Mouse (Mus musculus) heart, embryonic 10.5 days (tissue): Measurements from ENCODE around the gene Apbb1. TPM values are rescaled to one million over a fixed set of nuclear protein-coding genes. Genes with fewer than 3 reads are reported as not detected.

Experiments
- DNase-seq: peaks from one replicate; pipeline ENCODE4 v3.0.0-alpha.2; 2017; ENCODE audit warnings: low spot score
- H3K27ac ChIP-seq: fragments of 300-500 bp; sonication (generic); 2 replicates; pipeline ENCODE4 v1.5.1; 2016; ENCODE audit warnings: mild to moderate bottlenecking
- H3K27me3 ChIP-seq: fragments of 300-500 bp; sonication (generic); 2 replicates; pipeline ENCODE4 v1.6.1; 2016; ENCODE audit warnings: mild to moderate bottlenecking; ENCODE audit not compliant: poor library complexity, insufficient read depth, severe bottlenecking
- H3K36me3 ChIP-seq: fragments of 300-500 bp; sonication (generic); 2 replicates; pipeline ENCODE4 v1.6.1; 2016; ENCODE audit warnings: mild to moderate bottlenecking, moderate library complexity
- H3K4me1 ChIP-seq: fragments of 300-500 bp; sonication (generic); 2 replicates; pipeline ENCODE4 v1.6.1; 2016; ENCODE audit warnings: mild to moderate bottlenecking
- H3K4me3 ChIP-seq: fragments of 300-500 bp; sonication (generic); 2 replicates; pipeline ENCODE4 v1.5.1; 2016; ENCODE audit warnings: mild to moderate bottlenecking, moderate library complexity
- H3K9me3 ChIP-seq: fragments of 300-500 bp; sonication (generic); 2 replicates; pipeline ENCODE4 v1.6.1; 2016; ENCODE audit warnings: mild to moderate bottlenecking, moderate library complexity
- WGBS: fragments of 180-500 bp; shearing (Covaris S2); methylation state at CpG from one replicate; pipeline ENCODE4 v1.1.7; 2016; 5-methylcytosine and 5-hydroxymethylcytosine counted together
- polyA plus RNA-seq: library from polyadenylated mRNA; unstranded; fragments of >200 nt; fragmentation: Nextera tagmentation; extraction: Ambion mirVana; gene quantifications from 2 replicates; pipeline ENCODE4 v1.2.1, GENCODE M21; 2016

Gene Apbb1
- polyA plus RNA-seq, 1 experiment from 2014 or later = 70.6 TPM

DNA sequence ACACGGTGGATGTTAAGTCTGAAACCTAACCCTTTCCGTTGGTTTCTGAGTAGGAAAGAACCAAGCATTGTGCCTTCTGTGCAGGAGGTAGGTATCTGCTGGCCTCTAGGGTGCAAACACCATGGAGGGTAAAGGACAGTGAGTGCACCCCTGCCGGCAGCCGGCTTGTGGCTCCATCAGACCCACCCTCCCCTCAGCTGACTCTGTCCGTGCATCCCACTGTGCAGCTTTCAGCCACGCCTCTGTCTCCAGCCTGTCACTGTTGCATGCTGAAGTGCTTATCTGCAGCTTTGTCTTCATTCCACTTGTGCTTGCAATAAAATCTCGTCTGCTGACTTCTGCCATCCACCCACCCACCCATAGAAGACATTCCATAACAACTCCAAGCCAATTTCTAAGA is 8.6 kb upstream of the Apbb1 start:
- H3K9me3 ChIP-seq = no peaks in the 10 kb centered on the region
- DNase-seq = no peak
- WGBS = 21% methylated on average over 7 of the region's 7 CpGs
- no peaks in the 10 kb centered on the region for H3K27me3 ChIP-seq
- no peaks in the 10 kb centered on the region for H3K36me3 ChIP-seq
- H3K4me1 ChIP-seq = peaks cover 5% of the 10 kb centered on the region; the same call in 1 of the 2 replicates
- no peak overlapping the region for H3K27ac ChIP-seq
- no peak overlapping the region for H3K4me3 ChIP-seq

DNA sequence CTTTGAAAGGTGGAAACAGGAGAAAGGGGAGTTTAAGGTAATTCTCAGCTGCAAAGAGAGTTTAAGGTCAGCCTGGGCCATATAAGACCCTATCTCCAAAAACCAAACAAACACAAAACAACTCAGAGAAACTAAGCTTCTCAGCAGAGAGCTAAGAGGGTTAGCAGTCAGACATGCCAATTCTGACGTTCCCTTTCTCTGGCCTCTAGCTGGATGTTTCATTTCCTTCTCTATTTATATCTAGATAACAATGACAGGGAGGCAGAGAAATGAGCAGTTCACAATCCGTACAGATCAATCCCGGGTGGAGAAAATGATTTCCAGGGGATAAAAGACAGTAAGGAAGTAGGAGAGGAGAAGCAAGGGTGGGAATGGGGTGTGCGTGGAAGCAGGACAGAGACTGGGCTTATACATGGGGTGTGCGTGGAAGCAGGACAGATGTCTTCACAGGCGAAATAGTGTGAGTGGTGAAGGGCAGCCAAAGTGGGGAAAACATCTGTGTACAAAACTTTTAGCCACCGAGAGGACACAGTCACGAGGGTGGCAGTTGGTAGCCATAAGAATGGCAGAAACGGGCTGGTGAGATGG is 7.0 kb upstream of the Apbb1 start:
- Histone ChIP-seq H3K9me3 (no peaks in the 10 kb centered on the region), H3K27me3 (no peaks in the 10 kb centered on the region), H3K4me1 (peaks cover 5% of the 10 kb centered on the region; the same call in 1 of the 2 replicates), H3K36me3 (no peaks in the 10 kb centered on the region), H3K27ac (no peak overlapping the region), H3K4me3 (no peak overlapping the region)
- no peak for DNase-seq
- 71% methylated on average over 9 of the region's 9 CpGs for WGBS

DNA sequence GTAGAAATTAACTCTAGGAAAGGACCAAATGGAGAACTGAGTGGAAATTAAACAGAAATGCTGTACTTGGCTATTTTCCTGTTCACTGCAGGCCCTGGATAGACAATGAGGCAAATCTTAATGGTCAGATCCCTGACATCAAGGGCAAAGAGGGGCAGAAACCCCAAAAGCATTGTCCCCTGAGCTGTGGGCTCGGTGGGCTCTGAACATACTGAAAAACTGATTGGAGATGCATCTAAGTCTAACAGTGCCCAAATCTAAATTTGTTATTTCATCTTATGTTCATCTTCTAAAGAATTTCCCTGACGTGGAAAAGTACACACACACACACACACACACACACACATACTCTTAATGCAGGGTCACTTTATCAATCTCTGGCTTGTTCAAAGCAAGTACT is 506 bp upstream of the Apbb1 start:
- 77% methylated on average over 2 of the region's 2 CpGs for WGBS
- Histone ChIP-seq H3K9me3 (no peaks in the 10 kb centered on the region), H3K27ac (peak overlapping the region; percentile 91), H3K36me3 (no peaks in the 10 kb centered on the region), H3K27me3 (no peaks in the 10 kb centered on the region), H3K4me3 (peak overlapping the region; percentile 87), H3K4me1 (peaks cover 9% of the 10 kb centered on the region)
- no peak for DNase-seq

DNA sequence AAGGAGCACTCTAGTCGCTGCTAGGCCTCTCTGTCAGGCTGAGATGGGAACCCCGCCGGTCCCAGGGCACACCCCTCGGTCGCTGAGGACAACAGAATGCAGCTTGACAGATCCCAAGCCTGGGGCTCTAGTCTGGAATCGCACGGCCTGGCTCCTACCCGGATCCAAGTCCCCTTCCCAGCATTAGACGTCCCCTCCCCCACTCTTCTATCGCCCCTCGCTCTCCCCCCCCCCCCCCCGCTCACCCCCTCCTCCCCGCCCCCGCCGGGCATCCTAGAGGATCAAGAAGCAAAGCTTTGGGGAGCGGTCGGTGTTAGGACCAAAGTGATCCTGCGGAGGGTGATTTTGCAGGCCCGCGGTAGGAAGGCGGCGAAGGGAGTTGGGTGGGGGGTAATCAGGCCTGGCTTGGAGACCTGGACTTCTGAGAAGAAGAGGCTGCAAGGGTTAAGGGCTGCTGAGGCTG is 795 bp downstream of the Apbb1 start:
- Histone ChIP-seq H3K4me3 (peak overlapping the region; percentile 87), H3K27me3 (no peaks in the 10 kb centered on the region), H3K27ac (peak overlapping the region; percentile 91), H3K36me3 (no peaks in the 10 kb centered on the region), H3K9me3 (no peaks in the 10 kb centered on the region), H3K4me1 (peaks cover 16% of the 10 kb centered on the region)
- WGBS = 0% methylated on average over 19 of the region's 22 CpGs
- no peak for DNase-seq

DNA sequence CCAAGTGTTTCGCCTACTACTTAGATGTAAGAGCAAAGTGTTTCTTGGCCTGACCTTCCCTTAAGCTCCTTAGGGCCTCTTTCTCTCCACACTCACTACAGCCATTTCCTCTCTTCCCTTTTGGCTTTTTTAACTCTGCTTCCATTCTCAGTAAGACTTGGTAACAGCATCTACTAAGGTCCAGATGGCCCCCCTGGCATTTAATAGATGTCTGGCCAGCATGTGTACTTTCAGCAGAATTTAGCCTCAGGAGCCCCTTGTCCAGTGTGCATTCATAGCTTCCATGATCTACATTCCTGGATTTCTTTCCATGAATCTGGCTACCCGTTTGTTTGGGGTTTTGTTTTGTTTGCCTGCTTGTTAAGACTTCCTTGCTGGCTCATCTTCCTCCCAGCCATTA is 3.0 kb downstream of the Apbb1 start:
- Histone ChIP-seq H3K36me3 (peaks cover 12% of the 10 kb centered on the region), H3K9me3 (no peaks in the 10 kb centered on the region), H3K4me1 (peaks cover 23% of the 10 kb centered on the region), H3K27ac (no peak overlapping the region), H3K27me3 (no peaks in the 10 kb centered on the region), H3K4me3 (no peak overlapping the region)
- whole genome bisulfite sequencing = 83% methylated on average over 2 of the region's 2 CpGs
- DNase-seq = no peak

DNA sequence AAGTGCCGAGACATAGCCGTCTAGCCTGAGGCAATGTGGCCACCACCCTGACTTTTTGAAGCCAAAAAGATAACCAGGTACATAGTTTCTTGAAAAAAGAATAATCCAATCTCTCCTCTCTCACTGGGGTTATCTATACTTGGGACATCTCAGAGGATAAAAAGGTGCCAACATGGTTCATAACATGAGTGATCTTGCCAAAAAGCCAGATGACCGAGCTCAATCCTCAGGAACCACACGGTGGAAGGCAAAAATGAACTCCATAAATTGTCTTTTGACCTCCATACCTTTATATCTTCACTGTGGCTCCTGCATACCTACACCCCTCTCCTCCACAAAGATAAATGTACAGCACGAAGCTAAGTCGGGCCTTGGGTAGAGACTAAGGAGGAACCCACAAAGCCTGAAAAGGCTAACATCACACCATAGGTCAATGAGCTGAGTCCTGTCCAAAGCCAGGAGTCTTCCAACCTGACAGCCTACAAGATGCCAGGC is 4.0 kb downstream of the Apbb1 start:
- H3K27ac ChIP-seq = no peak overlapping the region

DNA sequence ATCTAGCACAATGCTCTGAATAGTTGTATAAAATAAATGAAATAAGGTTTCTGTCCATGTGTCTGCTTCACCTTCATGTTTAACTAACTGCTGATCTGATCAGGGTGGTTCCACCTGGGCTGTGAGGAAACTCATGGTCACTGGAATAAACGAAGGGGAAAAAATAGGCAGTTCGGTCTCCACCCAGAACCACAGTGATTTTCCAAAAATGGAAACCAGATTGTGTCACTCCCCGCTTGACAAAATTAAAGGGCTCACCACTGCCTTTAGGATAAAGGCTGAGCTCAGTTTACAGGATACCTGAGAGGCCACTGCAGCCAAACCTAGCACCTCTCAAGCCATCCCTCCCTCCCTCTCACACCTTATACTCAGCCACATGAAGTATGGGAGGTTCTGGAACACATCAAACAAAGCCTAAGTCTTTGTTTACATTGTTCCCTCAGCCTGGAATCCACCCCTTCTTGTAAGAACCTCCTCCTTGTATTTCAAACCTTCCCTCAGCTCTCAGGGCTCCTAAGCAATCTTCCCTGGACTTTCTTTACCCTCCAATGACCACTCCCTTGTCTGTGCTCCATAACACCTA is 5.2 kb downstream of the Apbb1 start:
- 48% methylated on average over 3 of the region's 3 CpGs for WGBS
- no peak for DNase-seq
- peaks cover 19% of the 10 kb centered on the region for H3K36me3 ChIP-seq
- no peaks in the 10 kb centered on the region for H3K27me3 ChIP-seq
- peaks cover 17% of the 10 kb centered on the region for H3K4me1 ChIP-seq
- no peaks in the 10 kb centered on the region for H3K9me3 ChIP-seq
- no peak overlapping the region for H3K4me3 ChIP-seq
- no peak overlapping the region for H3K27ac ChIP-seq

More for the DNA sequence above, 4.0 kb downstream of the Apbb1 start:
- no peak for DNase-seq
- WGBS = 87% methylated on average over 6 of the region's 6 CpGs
- peaks cover 23% of the 10 kb centered on the region for H3K4me1 ChIP-seq
- no peak overlapping the region for H3K4me3 ChIP-seq
- no peaks in the 10 kb centered on the region for H3K27me3 ChIP-seq
- H3K36me3 ChIP-seq = peaks cover 19% of the 10 kb centered on the region
- H3K9me3 ChIP-seq = no peaks in the 10 kb centered on the region

DNA sequence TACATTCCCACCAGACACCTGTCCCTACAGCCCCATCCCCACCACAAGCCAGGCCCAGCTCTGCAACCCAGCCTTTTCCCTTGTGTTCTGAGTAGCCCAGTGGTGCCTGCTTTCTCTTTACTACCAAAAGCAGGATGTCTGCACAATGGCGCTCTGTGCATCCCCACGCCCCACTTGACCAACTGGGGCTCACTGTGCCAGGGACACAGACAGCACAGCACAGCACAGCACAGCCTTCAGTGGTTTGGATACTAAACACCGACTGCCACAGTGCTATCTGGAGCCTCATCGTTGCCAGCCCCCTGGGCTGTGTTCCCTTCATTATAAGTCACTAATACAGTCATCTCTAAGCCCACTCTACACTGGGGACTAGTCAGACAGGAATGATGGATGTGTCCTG is 6.9 kb downstream of the Apbb1 start:
- Histone ChIP-seq H3K9me3 (no peaks in the 10 kb centered on the region), H3K36me3 (peaks cover 19% of the 10 kb centered on the region), H3K4me3 (no peak overlapping the region), H3K4me1 (peaks cover 32% of the 10 kb centered on the region), H3K27ac (no peak overlapping the region), H3K27me3 (no peaks in the 10 kb centered on the region)
- 72% methylated on average over 4 of the region's 4 CpGs for WGBS
- no peak for DNase-seq

DNA sequence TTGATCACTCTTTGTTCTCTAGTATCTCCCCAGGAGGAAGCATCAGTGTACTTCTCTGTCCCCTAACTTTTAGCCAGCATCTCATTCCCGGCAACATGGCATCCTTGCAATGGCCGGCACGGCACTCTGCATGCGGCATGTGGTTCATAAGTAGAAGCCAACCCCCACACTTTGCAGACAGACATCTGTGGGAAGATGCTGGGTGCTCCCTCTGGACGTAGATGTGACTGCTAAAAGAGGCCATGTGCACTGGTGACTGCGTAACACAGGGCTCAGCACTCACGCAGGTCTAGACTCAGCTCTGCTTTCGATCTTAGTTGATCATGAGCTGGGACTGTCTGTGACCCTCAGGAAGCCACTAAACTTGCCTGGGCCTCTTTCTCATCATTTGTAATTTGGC is 8.5 kb downstream of the Apbb1 start:
- Histone ChIP-seq H3K27ac (no peak overlapping the region), H3K27me3 (no peaks in the 10 kb centered on the region), H3K4me1 (peaks cover 44% of the 10 kb centered on the region), H3K36me3 (peaks cover 19% of the 10 kb centered on the region), H3K9me3 (no peaks in the 10 kb centered on the region), H3K4me3 (no peak overlapping the region)
- no peak for DNase-seq
- 91% methylated on average over 8 of the region's 8 CpGs for WGBS

DNA sequence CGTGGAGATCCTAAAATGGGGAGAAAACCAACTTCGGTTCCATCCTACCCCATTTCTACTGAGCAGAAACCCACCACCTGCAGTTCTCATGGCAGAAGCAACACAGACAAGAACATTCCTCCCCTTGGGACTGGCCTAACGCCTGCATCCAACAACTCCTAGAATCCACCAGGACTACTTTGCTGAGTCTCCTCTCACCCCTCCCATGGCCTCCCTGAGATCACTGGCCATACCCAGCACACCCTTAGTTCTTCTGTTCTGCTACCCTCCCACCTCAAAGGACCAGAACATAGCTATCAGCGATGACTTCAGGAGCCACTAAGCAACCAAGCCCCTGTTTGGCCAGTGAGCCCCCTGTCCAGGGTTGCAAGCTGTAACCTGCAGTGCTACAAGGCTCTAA is 10.7 kb downstream of the Apbb1 start:
- peaks cover 39% of the 10 kb centered on the region for H3K36me3 ChIP-seq

DNA sequence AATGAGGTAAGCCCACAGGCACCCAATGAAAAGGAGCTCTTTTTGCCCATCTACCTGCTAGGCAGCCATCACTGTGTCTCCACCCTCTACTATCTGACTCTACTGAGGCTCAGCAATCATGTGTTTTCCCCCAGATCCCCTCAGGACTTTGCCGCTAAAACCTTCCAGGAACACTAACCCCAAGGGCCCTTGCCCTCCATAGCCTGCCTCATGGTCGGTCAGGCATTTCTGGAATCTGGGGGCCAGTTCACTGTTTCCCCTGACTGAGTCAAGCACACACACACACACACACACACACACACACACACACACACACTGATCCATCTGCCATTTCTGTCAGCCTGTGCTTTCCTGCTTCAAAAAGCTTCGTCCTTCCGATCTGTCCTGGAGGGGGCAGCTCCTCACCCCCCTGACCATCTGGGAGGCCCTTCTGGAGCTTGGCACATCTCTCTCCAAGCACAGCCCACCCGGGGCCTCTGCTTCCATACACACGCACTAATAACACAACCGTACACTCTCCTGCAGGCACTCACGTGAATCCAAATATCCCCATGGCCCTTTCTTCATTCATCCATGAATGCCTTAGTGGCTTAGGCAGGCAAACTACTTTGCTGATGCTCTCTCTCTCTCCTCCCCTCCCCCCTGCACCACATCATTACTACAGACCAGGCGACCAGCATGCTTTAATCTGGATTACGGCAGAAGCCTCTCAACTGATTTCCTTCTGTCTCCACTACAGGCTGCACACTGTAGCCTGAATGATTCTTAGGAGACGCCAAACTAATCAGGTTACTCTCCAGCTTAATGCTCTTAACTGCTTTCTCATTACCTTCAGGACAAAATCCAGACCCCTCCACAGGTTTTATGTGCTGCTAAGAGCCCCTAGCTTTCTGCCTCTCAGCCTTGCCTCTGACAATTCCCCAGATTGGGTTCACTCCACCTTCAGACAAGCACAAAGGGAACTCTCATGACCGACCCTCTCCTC is 11.6 kb downstream of the Apbb1 start:
- Histone ChIP-seq H3K9me3 (no peaks in the 10 kb centered on the region), H3K36me3 (peaks cover 48% of the 10 kb centered on the region), H3K27me3 (no peaks in the 10 kb centered on the region), H3K27ac (peak overlapping the region; percentile 52; the same call in 1 of the 2 replicates), H3K4me3 (0 out of 2 replicates have a peak overlapping the region, but pooled peaks have one; percentile 5), H3K4me1 (peaks cover 40% of the 10 kb centered on the region)
- no peak for DNase-seq
- WGBS = 30% methylated on average over 12 of the region's 12 CpGs

More for the DNA sequence above, 10.7 kb downstream of the Apbb1 start:
- WGBS = 71% methylated on average over 4 of the region's 4 CpGs
- no peaks in the 10 kb centered on the region for H3K9me3 ChIP-seq
- H3K4me3 ChIP-seq = no peak overlapping the region
- H3K27ac ChIP-seq = no peak overlapping the region
- peaks cover 34% of the 10 kb centered on the region for H3K4me1 ChIP-seq
- DNase-seq = no peak
- H3K27me3 ChIP-seq = no peaks in the 10 kb centered on the region

DNA sequence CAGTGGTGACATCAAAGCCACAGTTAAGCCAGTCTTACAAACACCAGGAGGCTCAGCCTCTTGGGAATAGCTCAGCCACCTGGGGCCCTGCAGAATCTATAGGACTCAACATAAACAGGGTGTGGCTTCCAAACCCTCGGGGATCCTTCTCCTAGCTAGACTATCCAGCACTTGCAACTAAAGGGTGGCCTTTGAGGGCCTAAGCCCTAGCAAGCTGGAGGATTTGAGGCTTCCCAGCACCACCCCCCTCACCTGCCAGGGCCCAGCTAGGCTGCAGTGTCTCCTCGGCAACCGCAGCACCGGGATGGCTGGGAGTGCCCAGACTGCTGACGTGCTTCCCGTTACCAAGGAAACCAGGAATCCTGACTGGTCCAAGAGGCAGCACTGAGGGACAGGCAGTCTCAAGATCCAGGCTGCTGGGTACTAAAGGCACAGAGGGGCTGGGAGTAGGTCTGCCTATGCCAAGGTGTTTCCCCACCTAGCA is 12.4 kb downstream of the Apbb1 start:
- Histone ChIP-seq H3K27me3 (no peaks in the 10 kb centered on the region), H3K36me3 (peaks cover 48% of the 10 kb centered on the region), H3K27ac (no peak overlapping the region), H3K4me1 (peaks cover 34% of the 10 kb centered on the region), H3K9me3 (no peaks in the 10 kb centered on the region), H3K4me3 (no peak overlapping the region)
- WGBS = 6% methylated on average over 6 of the region's 6 CpGs
- no peak for DNase-seq
